Mouse (Mus musculus): ENCODE data around the gene Ncbp2.
"Not testable (repeated sequence)": the region's sequence is repeated elsewhere in the genome, so short reads cannot be mapped to it uniquely, and the experiment has no call there.

The Ncbp2 gene

DNA sequence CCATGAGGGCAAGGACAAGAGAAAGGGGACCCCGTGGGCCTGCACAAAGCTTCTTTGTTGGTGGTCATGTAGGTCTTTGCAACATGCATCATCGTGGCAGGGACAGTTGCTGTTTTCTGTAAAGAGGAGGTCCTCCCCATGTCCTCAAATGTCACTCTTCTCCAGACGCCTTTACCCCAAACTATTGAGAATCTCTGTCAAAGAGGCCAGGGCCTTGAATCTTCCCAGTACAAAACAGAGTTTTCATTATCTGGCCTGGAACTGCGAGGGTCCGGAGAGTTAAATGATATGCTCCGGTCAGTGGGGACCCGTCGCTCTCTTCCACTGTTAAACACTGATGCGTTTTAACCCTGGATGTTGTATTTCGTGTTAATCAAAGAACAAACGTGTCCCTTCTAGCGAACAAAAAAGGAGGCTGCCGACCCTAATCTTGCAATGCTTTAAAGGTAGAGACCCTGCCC, 13.7 kb upstream of the Ncbp2 start:
- in situ Hi-C loops (cut with MseI, MboI): no loop called here

DNA sequence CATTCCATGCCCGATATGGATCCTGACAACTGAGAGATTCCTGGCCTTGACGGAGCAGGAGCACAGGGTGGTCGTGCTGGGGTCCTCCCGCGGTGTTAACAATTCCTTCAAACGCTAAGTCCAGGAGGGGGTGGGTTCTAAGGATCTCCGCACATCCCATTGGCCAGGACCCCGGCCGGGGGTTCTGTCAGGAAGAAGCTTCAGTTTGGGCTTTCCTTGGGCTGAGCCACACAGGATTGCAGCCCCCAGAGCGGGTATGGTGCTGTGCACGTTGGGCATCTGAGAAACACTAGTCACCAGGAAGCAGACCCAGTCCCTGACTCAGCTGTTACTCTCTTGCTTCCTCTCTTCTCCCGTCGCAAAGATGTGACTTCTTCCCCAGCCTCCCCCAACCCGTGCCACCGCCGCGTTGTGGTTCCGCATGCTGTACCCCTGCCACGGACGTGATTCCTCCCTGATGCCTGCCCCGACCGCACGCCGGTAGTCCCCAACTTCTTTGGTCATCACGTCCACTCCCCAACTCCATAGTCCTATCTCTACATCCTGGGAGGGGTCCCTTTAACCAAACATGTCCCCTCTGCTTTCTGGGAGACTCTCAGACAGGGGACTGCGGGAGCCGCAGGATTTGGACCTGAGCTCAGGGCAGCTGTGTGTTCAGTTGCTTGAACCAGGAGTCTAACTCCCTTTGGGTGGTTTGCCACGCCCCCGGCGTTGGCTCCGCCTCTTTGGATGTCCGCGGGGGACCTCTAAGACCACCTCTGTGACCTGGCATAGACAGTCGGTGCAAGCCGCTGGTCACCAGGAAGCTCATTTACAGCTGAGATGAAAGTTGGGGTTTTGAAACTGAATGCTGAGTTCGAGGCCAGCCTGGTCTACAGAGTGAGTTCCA, 13.0 kb upstream of the Ncbp2 start:
- in situ Hi-C loops (cut with MseI, MboI): no loop called here

DNA sequence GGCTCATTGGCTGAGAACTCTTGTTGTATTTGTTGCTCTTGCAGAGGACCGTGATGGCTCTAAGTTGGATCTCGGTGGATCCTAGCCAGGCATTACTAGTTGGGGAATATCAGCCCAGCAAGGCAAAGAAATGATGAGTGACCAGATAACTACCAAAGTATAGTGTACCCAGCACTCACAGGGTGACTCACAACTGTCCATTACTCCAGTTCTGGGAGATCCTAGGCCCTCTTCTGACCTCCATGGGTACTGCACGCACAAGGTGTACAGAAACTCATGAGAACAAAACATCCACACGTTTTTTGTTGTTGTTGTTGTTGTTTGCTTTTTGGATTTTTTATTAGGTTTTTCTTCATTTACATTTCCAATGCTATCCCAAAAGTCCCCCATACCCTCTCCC, 11.7 kb upstream of the Ncbp2 start:
- in situ Hi-C loops (cut with MseI, MboI): no loop called here

DNA sequence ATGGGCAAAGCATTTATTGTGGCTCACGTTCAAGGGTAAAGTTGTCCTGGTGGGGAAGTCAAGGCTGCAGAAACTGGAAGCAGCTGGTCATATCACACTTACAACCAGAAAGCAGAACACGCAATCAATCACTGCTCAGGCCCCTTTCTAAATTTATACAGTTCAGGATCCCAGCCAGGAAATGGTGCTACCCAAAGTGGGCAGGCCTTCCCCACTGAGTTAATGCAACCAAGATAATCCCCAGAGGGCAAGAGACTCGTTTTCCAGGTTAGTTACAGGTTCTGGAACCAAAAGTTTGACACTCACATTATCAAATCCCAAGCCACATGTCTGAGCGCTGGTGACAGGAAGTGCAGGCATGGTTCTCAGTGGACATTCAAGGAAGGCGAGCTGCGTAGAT, 9.5 kb upstream of the Ncbp2 start:
- in situ Hi-C loops (cut with MseI, MboI): no loop called here

DNA sequence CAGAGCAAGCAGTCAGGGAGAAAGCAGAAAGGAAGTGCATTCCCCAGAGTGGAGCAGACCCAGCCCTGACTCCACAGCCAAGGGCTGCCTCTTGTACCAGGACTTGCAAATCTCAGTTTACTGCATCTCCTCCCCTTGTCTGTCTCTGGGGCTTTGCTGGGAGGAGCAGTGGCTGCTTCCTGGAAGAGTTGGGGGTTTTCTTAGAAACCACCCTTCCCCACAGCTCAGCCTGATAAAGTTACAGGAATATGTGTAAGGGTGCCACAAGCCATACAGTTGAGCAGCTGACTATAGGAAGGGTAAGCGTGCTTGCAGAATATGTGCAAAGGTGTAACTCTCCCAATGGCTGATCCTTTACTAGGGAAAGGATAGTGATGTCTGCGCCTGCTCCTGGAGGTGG, 7.7 kb upstream of the Ncbp2 start:
- in situ Hi-C loops (cut with MseI, MboI): no loop called here

DNA sequence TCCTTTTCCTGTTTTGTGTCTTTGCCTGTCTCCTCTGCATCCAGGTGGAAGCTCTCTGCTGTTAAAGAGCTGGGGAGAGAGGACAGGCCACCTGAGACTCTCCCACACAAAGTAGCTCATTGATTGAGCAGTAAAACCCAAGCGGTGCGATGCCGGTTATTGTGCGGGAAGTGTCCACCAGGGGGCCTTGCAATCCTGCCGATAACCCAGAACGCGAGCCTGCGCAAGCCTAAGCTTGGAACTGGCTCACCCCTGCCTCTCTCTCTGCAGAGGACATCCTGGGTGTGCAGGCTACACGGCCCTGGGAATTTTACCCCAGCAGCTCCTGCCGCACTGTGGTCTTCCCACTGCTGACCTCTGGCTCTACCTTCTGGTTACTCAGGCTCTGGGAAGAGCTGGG, 4.3 kb upstream of the Ncbp2 start:
- in situ Hi-C loops (cut with MseI, MboI): no loop called here

DNA sequence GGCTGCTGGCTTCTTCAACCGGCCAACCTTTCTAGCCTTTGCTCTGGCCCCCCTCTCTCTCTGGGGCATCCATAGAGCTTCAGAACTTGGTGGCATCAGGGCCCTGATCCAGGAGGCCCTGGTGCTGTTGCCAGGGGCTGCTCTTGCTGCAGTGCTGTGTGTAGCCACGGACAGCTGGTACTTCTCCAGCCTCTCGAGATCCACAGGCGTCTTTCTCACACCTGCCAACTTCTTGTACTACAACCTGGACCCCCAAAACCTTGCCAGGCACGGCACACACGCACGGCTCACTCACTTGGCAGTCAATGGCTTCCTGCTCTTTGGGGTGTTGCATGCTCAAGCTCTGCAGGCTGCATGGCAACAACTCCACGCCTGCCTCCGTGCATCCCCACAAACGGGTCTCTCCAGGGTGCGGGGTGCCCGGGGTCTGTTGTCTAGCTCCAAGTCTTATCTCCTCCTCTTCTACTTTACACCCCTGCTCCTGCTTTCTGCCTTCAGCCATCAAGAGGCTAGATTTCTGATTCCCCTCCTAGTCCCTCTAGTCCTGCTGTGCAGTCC, 3.5 kb upstream of the Ncbp2 start:
- in situ Hi-C loops (cut with MseI, MboI): no loop called here

DNA sequence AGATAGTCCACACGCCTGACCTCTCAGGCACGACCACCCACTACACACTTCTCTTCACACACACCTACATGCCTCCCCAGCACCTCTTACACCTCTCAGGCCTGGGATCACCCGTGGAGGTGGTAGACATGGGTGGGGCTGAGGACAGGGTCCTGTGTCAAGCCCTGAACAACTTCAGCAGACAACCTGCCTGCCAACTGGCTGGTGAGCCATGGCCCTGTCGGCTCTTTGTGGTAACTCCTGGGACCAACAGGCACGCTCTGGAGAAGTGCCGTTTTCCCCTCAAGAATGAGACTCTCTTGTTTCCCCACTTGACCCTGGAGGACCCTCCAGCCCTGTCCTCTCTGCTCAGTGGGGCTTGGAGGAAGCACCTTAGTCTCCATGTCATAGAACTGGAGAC, 2.9 kb upstream of the Ncbp2 start:
- in situ Hi-C loops (cut with MseI, MboI): no loop called here

DNA sequence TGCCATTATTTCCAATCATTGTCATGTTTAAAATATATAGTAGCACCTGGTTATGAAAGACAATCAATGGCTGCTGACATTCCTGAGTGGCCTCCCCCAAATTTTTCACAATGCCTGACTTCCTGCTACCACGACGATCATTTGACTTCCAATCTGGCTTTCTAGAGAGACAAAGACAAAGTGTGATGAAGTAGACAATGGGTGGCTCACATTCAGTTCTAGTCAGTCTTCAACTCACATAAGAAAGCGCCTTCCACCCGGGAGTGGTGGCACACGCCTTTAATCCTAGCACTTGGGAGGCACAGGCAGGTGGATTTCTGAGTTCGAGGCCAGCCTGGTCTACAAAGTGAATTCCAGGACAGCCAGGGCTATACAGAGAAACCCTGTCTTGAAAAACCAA, 2.3 kb upstream of the Ncbp2 start:
- in situ Hi-C loops (cut with MseI, MboI): not testable (repeated sequence)

DNA sequence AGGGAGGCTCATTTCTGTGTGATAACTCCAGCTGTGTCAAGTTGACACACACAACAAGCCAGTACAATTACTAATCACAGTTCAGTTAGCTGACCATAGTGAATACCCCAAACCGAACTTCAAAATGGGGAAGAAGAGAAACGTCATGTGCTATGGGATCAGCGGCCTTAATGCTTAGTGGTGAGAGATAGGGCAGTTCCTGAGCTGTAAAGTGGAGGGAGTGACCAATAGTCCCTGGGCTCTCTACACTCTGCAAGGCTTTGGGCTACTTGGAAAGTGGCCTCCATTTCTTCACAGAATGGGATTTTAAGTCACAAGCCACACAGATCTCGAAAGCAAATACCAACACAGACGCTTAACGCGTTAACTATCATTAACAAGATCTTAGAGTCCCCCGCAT, 980 bp upstream of the Ncbp2 start:
- in situ Hi-C loops (cut with MseI, MboI): no loop called here

DNA sequence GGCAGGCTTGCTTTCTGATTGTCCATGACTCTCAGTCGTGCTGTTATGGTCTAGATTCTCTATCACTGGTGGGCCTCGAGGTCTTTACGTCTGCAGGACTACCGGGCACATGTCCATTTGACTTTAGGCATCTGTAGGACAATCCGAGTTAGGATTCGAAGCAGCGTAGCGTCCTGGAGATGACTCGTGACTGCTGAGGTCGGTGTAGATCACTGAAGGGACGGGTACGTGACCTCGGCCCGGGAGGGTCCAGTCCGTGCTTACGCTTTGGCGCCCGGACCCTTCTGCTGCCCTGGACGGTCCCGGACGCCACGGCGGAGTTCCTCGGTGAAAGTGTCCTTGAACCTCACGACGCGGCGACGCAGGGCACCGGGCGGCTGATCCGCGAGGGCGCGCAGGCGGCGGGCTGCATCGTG, 404 bp upstream of the Ncbp2 start:
- in situ Hi-C loops (cut with MseI, MboI): no loop called here

DNA sequence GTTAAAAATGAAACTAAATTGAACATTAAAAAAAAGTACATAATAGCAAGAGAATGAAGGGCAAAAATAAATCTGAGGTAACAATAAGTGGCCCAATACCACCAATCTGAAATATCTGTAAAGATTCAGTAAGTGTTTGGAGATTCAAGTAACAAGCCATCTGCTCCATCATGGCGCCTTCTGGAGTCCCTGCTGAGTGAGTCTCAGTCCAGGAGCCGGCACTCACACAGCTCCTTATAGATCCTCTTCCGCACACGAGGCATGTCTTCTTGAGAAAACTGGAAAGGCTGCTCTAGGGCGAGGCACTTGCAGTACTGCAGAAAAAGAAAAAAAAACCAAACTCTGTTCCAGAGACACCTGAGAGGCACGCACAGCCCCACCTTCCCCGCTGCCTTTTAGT, 14.9 kb downstream of the Ncbp2 start:
- in situ Hi-C loops (cut with MseI, MboI): no loop called here

DNA sequence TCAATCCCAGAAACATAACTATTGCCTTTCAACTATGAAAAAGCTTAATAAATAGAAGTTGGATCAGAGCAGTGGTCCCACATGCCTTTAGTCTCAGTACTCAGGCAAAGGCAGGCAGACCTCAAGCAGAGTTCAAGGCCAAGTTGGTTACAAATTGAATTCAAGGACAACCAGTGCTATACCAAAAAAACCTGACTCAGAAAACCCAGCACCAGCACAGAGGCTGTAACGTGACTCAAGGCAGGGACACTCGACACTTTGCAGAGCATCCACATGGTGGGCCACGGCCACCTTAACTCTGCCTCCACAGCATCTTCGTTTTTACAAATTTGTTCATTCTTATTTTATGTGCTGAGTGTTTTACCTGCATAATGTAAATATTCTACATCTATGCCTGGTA, 26.9 kb downstream of the Ncbp2 start:
- in situ Hi-C loops (cut with MseI, MboI): no loop called here

DNA sequence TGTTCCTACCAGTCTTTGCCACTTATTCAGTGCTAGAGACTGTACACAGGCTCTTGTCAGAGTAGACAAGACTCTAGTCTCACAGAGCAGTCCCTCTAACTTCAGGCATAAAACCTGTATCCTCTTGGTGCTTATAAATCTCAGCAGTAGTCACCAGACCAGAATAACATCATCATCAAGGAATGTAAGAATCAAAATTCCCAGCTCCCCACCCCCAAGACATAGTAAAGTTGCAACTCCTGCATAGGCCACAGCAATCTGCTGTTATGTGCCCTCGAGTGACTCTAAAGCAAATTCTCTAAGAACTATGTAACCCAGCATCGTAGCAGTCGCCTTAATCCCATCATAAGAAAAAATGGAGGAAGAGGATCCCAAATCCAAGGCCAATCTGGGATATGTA, 31.2 kb downstream of the Ncbp2 start:
- in situ Hi-C loops (cut with MseI, MboI): no loop called here

DNA sequence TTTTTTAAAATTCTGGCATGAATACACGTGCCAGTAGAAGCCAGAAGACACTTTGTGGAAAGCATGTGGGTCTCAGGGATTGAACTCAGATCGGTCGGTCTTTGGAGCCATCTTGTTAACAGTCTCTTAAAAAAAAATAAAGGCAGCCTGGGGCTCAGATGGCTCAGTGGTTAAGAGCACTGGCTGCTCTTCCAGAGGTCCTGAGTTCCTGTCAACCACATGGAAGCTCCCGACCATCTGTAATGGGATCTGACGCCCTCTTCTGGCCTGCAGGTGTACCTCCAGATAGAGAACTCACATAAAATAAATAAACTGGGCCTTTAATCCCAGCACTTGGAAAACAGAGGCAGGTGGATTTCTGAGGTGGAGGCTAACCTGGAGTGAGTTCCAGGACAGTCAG, 32.6 kb downstream of the Ncbp2 start:
- in situ Hi-C loops (cut with MseI, MboI): no loop called here

DNA sequence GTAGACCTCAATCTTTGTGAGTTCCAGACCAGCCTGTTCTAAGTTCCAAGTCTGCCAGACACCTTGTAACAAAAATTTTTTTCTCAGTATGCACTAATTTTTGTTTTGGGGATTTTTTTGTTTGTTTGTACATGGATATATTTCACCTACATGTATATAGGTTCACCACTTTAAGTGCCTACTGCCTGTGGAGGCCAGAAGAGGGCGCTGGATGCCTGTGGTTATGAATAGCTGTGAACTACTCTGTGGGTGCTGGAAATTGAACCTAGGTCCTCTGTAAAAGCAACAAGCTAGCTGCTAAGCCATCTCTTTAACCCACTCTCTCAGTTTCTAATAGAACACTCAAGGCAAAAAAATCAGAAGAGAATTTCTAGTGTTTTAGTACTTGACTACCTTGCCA, 43.7 kb downstream of the Ncbp2 start:
- in situ Hi-C loops (cut with MseI, MboI): no loop called here

DNA sequence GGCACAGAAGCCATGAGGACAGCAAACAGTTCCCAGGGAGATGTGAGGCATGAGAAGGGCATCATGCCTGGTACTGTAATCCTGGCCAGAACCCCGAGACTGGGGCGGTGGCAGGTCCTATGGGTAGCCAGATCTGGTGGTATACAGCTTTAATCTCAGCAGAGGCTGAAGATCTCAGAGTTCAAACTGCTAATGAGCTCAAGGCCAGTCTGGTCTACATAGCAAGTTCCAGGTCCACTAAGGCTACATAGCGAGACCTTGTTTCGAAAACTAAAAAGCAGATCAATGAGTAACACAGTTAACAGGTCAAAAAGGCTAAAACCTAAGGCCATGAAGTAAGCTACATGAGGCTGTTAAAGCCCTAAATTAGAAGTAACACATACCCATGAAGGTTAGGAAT, 44.9 kb downstream of the Ncbp2 start:
- in situ Hi-C loops (cut with MseI, MboI): no loop called here

DNA sequence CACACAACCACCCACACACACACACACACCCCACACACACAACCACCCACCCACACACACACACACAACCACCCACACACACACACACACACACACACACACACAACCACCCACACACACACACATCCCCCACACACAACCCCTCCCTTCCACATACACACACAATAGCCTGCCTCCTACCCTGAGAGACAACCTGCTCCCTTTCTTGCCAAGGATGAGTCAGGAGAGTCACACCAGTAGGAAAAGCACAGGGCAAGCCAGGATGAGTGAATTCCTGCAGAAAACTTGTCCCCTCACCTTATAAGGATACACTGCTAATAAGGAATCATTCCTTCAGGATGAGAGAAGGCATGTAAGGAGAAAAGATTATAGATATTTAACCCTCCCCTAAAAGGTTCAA, 45.6 kb downstream of the Ncbp2 start:
- in situ Hi-C loops (cut with MseI, MboI): no loop called here

DNA sequence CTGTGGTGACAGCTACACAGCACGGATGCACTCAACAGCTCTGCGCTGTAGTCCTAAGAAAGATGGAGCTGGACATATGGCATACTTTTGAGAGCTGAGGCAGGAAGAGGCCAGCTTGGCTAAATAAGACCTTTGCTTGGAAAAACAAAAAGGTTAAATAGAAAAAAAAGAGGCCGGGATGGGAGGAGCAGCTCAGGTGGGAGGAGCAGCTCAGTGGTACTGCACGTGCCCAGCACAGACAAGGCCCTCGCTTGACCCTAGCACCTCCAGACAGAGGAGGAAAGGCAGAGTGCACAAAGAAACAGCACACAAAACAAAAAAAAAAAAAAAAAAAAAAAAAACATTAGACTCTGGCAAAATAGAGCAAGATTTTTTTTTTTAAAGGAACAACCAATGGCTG, 48.1 kb downstream of the Ncbp2 start:
- in situ Hi-C loops (cut with MseI, MboI): no loop called here

DNA sequence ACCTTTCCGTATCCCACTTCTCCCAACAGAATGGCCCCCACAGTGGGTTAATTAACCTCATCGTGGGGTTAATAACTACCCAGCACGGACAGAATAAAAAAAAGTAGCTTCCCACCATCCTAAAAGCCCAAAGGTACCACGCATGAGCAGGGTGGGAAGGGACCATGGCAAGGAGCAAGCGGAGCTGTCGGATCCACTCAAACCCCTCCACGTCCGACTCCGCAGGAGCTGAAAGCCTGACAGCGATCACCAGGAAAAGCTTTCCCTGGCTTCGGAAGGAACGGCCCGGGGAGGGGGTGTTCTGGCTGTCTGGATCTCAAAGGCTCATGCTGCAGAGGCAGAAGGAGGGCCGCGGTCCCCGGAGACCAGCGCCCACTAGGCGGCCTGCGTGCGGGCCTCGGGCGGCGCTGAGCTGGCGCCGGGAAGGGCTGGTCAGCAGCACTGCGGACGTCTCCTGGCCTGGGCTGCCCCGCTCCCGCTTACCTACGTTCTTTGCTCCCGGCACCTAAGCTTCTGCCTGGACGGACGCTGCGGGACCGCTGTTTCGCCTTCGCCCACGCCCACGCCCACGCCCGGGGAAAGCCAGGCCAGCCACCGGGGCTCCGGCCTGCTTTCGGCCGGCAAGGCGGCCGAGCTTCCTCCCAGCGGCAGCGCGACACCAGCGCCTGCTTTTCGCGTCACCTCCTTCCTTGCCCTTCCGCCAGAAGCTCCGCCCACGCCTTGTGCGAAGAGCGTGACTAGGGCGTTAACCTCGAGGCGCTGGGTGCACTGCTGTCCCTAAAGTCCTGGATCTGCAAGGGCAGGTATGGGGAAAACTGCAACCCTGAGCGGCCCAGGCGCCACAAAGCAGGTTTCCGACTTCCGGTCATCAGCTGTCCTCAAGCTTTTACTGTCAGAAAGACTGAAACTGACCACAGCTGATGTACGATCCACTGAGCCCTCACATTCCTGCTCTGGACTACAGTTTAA, 54.5 kb downstream of the Ncbp2 start, which contains the start of gene Senp5:
Gene Senp5 (minus strand): TSS at position 779 of the 969 bp plus-strand sequence.
- in situ Hi-C loops (cut with MseI, MboI): no loop called here

DNA sequence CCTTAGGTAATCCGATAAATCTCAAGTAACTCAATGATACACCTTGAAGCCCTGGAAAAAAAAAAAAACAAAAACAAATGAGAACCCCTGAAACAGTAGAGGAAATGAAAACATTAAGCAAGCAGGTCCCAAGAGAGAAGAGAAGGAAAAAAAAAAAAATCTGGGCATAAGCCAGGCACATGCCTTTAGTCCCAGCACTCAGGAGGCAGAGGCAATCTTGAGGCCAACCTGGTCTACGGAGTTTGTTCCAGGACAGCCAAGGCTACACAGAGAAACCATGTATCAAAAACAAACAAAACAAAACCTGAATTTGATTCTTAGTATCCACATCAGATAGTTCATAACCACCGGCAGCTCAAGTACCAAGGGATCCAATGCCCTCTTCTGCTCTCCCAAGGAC, 56.4 kb downstream of the Ncbp2 start:
- in situ Hi-C loops (cut with MseI, MboI): no loop called here
